Mouse (Mus musculus): ENCODE measurements at regions not wholly inside any gene's neighbourhood (a gene's known extent, or its start where the extent isn't known, plus 50 kb on each side); places are given as distances from the start of the nearest gene placed in this dataset.

DNA sequence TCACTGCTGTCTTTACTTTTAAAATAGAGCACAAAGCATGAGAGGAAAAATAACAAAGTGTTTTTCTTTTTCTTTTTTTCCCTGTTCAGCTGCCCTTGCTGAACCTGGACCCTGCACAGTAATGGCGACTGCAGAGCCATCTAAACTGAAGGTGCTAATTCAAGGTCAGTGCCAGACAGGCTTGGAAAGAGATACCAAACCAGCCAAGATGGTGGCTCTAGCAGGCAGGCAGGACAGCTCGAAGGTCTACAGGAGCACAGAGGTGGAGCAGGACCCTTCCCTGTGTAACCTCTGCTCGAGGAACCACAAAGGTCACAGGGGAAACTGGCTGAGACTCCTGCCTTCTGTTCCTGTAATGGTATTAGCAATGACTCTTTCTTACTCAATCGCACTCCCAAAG lies 326.7 kb downstream of the Gm45692 start:
- H3K4me2 ChIP-seq: no peak overlapping the region
- no peaks in the 10 kb centered on the region for H3K27me3 ChIP-seq (ENCODE audit: control insufficient read depth, insufficient read depth, low read length)
- H3K27ac ChIP-seq (ENCODE audit: low read depth, low read length): no peak overlapping the region
- no peaks in the 10 kb centered on the region for H3K4me1 ChIP-seq (ENCODE audit: control insufficient read depth, insufficient read depth, low read length)
- no peak overlapping the region for H3K4me3 ChIP-seq (ENCODE audit: low read depth, low read length)
- H3K36me3 ChIP-seq (ENCODE audit: control insufficient read depth, insufficient read depth, low read length): no peaks in the 10 kb centered on the region
- no peak overlapping the region for H3K9ac ChIP-seq (ENCODE audit: low read depth, low read length)
- no peak for ATAC-seq (replicated peaks; ENCODE audit: insufficient number of reproducible peaks, low FRiP score, low TSS enrichment)
- WGBS (ENCODE audit: insufficient replicate concordance): 69% methylated on average over 4 of the region's 4 CpGs
- no peaks in the 10 kb centered on the region for H3K9me3 ChIP-seq (replicated peaks; ENCODE audit: control insufficient read depth, low read length)

DNA sequence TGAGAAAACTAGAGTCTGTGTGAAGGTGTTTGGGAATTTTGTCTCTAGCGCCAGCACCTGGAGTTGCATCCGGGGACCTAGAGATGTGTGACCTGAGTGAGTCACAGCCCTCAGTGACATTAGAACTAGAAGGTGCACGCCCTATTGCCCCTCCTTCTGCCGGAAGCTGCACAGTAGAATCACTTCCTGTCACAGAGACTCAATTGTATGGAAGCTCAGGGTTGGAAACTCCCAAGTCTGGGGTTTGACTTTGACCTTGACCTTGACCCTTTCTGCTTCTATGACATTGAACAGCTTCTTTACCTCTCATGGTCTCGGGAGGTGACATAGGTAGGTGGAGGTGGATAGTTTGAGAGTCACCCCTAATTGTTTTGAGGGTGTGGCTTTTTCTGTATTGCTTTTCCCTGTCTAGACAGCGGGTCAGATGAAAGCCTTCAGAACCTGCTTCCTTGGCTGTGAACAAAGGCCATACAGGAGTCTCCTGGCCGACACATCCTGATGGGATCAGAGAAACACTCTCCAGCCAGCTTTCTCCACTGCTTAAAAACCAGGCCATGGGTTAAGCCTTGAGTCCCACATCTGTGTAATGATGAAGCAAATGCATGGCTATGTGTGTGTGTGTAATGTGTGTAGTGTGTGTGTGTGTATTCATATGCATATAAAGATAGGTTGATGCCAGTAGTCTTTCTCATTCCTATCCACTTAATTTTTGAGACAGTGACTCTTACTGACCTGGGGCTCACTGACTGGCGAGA lies 328.7 kb downstream of the Gm45692 start:
- Histone ChIP-seq H3K4me2 (no peak overlapping the region), H3K27me3 (ENCODE audit: control insufficient read depth, insufficient read depth, low read length) (no peaks in the 10 kb centered on the region), H3K9ac (ENCODE audit: low read depth, low read length) (no peak overlapping the region), H3K27ac (ENCODE audit: low read depth, low read length) (no peak overlapping the region), H3K9me3 (replicated peaks; ENCODE audit: control insufficient read depth, low read length) (no peaks in the 10 kb centered on the region), H3K4me1 (ENCODE audit: control insufficient read depth, insufficient read depth, low read length) (no peaks in the 10 kb centered on the region), H3K36me3 (ENCODE audit: control insufficient read depth, insufficient read depth, low read length) (no peaks in the 10 kb centered on the region), H3K4me3 (ENCODE audit: low read depth, low read length) (no peak overlapping the region)
- ATAC-seq (replicated peaks; ENCODE audit: insufficient number of reproducible peaks, low FRiP score, low TSS enrichment): no peak
- WGBS (ENCODE audit: insufficient replicate concordance): 75% methylated on average over 8 of the region's 8 CpGs

- WGBS (ENCODE audit: insufficient replicate concordance): 83% methylated on average over 7 of the region's 7 CpGs
- H3K36me3 ChIP-seq (ENCODE audit: control insufficient read depth, insufficient read depth, low read length): no peaks in the 10 kb centered on the region
- H3K4me3 ChIP-seq (ENCODE audit: low read depth, low read length): no peak overlapping the region
- H3K4me1 ChIP-seq (ENCODE audit: control insufficient read depth, insufficient read depth, low read length): no peaks in the 10 kb centered on the region
- no peak overlapping the region for H3K27ac ChIP-seq (ENCODE audit: low read depth, low read length)
- no peaks in the 10 kb centered on the region for H3K9me3 ChIP-seq (replicated peaks; ENCODE audit: control insufficient read depth, low read length)
- H3K9ac ChIP-seq (ENCODE audit: low read depth, low read length): no peak overlapping the region
- no peak for ATAC-seq (replicated peaks; ENCODE audit: insufficient number of reproducible peaks, low FRiP score, low TSS enrichment)
- no peak overlapping the region for H3K4me2 ChIP-seq
- no peaks in the 10 kb centered on the region for H3K27me3 ChIP-seq (ENCODE audit: control insufficient read depth, insufficient read depth, low read length)
Observed at GRCm38 (mm10) chr8:26449291-26449690, 330.0 kb downstream of the Gm45692 start.

- Histone ChIP-seq H3K27me3 (ENCODE audit: control insufficient read depth, insufficient read depth, low read length) (no peaks in the 10 kb centered on the region), H3K4me1 (ENCODE audit: control insufficient read depth, insufficient read depth, low read length) (no peaks in the 10 kb centered on the region), H3K36me3 (ENCODE audit: control insufficient read depth, insufficient read depth, low read length) (no peaks in the 10 kb centered on the region), H3K9ac (ENCODE audit: low read depth, low read length) (no peak overlapping the region), H3K9me3 (replicated peaks; ENCODE audit: control insufficient read depth, low read length) (no peaks in the 10 kb centered on the region), H3K27ac (ENCODE audit: low read depth, low read length) (no peak overlapping the region), H3K4me2 (no peak overlapping the region), H3K4me3 (ENCODE audit: low read depth, low read length) (no peak overlapping the region)
- no peak for ATAC-seq (replicated peaks; ENCODE audit: insufficient number of reproducible peaks, low FRiP score, low TSS enrichment)
- 58% methylated on average over 10 of the region's 10 CpGs for WGBS (ENCODE audit: insufficient replicate concordance)
Observed at GRCm38 (mm10) chr8:26450543-26450942, 331.2 kb downstream of the Gm45692 start.

DNA sequence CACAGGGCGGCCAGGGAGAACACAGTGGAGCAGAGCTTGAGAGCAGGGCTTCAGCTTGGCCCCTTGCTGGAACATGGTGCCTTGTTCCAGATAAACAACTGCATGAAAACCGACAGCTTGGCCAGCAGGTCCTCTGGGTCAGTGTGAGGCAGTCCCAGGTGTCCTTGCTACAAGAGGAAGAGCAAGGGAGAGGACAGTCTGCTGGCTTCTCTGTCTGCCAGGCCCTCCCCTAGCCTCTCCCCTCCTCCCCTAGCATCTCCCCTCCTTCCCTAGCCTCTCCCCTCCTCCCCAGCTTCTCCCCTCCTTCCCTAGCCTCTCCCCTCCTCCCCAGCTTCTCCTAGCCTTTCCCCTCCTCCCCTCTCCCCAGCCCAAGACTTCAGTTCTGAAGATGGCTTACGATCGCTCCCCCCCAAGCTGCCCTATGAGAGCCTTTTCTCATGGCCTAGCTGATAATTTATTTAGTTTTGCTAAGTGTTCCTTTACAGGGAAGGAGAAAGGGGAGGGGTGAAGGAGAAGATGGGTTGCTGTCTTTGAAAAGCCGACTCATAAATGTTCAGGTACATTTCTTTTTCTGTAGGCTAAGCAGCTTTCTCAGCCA lies 333.7 kb downstream of the Gm45692 start:
- no peak for ATAC-seq (replicated peaks; ENCODE audit: insufficient number of reproducible peaks, low FRiP score, low TSS enrichment)
- H3K4me1 ChIP-seq (ENCODE audit: control insufficient read depth, insufficient read depth, low read length): no peaks in the 10 kb centered on the region
- H3K4me3 ChIP-seq (ENCODE audit: low read depth, low read length): no peak overlapping the region
- 57% methylated on average over 5 of the region's 5 CpGs for WGBS (ENCODE audit: insufficient replicate concordance)
- H3K36me3 ChIP-seq (ENCODE audit: control insufficient read depth, insufficient read depth, low read length): no peaks in the 10 kb centered on the region
- H3K27me3 ChIP-seq (ENCODE audit: control insufficient read depth, insufficient read depth, low read length): no peaks in the 10 kb centered on the region
- no peak overlapping the region for H3K9ac ChIP-seq (ENCODE audit: low read depth, low read length)
- H3K9me3 ChIP-seq (replicated peaks; ENCODE audit: control insufficient read depth, low read length): no peaks in the 10 kb centered on the region
- H3K4me2 ChIP-seq: no peak overlapping the region
- no peak overlapping the region for H3K27ac ChIP-seq (ENCODE audit: low read depth, low read length)

- Histone ChIP-seq H3K9ac (ENCODE audit: low read depth, low read length) (no peak overlapping the region), H3K4me1 (ENCODE audit: control insufficient read depth, insufficient read depth, low read length) (no peaks in the 10 kb centered on the region), H3K27ac (ENCODE audit: low read depth, low read length) (no peak overlapping the region), H3K4me2 (no peak overlapping the region), H3K4me3 (ENCODE audit: low read depth, low read length) (no peak overlapping the region), H3K9me3 (replicated peaks; ENCODE audit: control insufficient read depth, low read length) (no peaks in the 10 kb centered on the region), H3K36me3 (ENCODE audit: control insufficient read depth, insufficient read depth, low read length) (no peaks in the 10 kb centered on the region), H3K27me3 (ENCODE audit: control insufficient read depth, insufficient read depth, low read length) (no peaks in the 10 kb centered on the region)
- 77% methylated on average over 2 of the region's 2 CpGs for WGBS (ENCODE audit: insufficient replicate concordance)
- no peak for ATAC-seq (replicated peaks; ENCODE audit: insufficient number of reproducible peaks, low FRiP score, low TSS enrichment)
Observed at GRCm38 (mm10) chr8:26465346-26465745, 346.0 kb downstream of the Gm45692 start.

DNA sequence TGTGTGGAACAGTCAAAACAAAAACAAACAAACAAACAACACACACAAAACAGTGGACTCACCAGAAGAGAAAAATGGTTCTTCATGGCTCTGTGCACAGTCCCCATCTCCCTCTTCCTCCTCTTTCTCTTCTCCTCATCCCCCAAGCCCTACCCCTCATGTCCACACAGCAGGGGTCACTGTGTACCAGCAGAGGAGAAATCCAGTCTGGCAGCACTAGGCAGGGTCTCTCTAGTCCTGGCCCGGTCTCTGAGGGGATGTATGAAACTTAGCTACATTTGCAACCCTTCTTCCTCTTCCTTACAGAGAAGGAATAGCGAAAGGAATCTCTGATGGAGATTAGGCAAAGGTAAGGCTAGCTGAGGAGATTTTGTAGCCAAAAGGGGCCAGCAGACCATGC lies 349.1 kb downstream of the Gm45692 start:
- Histone ChIP-seq H3K27me3 (ENCODE audit: control insufficient read depth, insufficient read depth, low read length) (no peaks in the 10 kb centered on the region), H3K9me3 (replicated peaks; ENCODE audit: control insufficient read depth, low read length) (no peaks in the 10 kb centered on the region), H3K27ac (ENCODE audit: low read depth, low read length) (no peak overlapping the region), H3K4me2 (no peak overlapping the region), H3K4me3 (ENCODE audit: low read depth, low read length) (no peak overlapping the region), H3K4me1 (ENCODE audit: control insufficient read depth, insufficient read depth, low read length) (peaks cover 2% of the 10 kb centered on the region; the same call in 1 of the 2 replicates), H3K36me3 (ENCODE audit: control insufficient read depth, insufficient read depth, low read length) (no peaks in the 10 kb centered on the region), H3K9ac (ENCODE audit: low read depth, low read length) (no peak overlapping the region)
- WGBS (ENCODE audit: insufficient replicate concordance): 73% methylated on average over 2 of the region's 2 CpGs
- no peak for ATAC-seq (replicated peaks; ENCODE audit: insufficient number of reproducible peaks, low FRiP score, low TSS enrichment)

DNA sequence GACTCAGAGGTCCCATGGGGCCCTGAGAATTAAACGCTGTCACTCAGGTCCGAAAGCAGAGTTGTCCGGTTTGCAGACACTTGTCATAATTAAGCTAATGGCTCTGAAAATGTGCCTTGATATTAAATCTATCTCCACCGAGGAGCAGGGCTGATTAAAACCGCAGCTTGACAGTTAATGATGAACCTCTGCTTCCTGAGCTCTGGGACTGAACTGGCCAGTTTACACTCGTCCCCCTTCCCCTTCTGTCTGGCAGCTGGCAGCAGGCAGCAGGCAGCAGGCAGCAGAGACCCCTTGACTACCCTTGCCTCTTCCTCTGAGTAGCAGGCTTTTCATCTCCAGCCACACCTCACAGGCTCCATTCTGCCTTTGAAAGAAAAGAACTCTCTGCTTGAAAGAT lies 350.4 kb downstream of the Gm45692 start:
- Histone ChIP-seq H3K4me2 (no peak overlapping the region), H3K27me3 (ENCODE audit: control insufficient read depth, insufficient read depth, low read length) (no peaks in the 10 kb centered on the region)
- no peak for ATAC-seq (replicated peaks; ENCODE audit: insufficient number of reproducible peaks, low FRiP score, low TSS enrichment)

More for the DNA sequence above, 350.4 kb downstream of the Gm45692 start:
- no peaks in the 10 kb centered on the region for H3K9me3 ChIP-seq (replicated peaks; ENCODE audit: control insufficient read depth, low read length)
- no peaks in the 10 kb centered on the region for H3K36me3 ChIP-seq (ENCODE audit: control insufficient read depth, insufficient read depth, low read length)
- peaks cover 2% of the 10 kb centered on the region; the same call in 1 of the 2 replicates for H3K4me1 ChIP-seq (ENCODE audit: control insufficient read depth, insufficient read depth, low read length)
- no peak overlapping the region for H3K9ac ChIP-seq (ENCODE audit: low read depth, low read length)
- no peak overlapping the region for H3K27ac ChIP-seq (ENCODE audit: low read depth, low read length)
- WGBS (ENCODE audit: insufficient replicate concordance): 58% methylated on average over 6 of the region's 6 CpGs
- no peak overlapping the region for H3K4me3 ChIP-seq (ENCODE audit: low read depth, low read length)
